Mouse (Mus musculus) megakaryocyte, embryonic 14.5 days (primary cell): ENCODE results near the gene Crocc2. TPM values are rescaled to one million over a fixed set of nuclear protein-coding genes. Genes with fewer than 3 reads are reported as not detected.

Source experiments
- H3K27me3 ChIP-seq: replicated peaks from 2 replicates; pipeline ENCODE3; 2012; ENCODE audit warnings: inconsistent platforms
- H3K36me3 ChIP-seq: replicated peaks from 2 replicates; pipeline ENCODE3; 2012; ENCODE audit warnings: low read length, inconsistent platforms, mixed read lengths
- H3K4me1 ChIP-seq: 2 replicates; pipeline ENCODE4 v1.6.1; 2012; ENCODE audit warnings: inconsistent platforms
- H3K4me3 ChIP-seq: replicated peaks from 2 replicates; pipeline ENCODE3; 2012; ENCODE audit warnings: moderate library complexity, mild to moderate bottlenecking, inconsistent platforms
- H3K9me3 ChIP-seq: 2 replicates; pipeline ENCODE4 v1.6.1; 2012; ENCODE audit warnings: inconsistent platforms
- FLI1 ChIP-seq: IDR thresholded peaks from 2 replicates; pipeline ENCODE4 v1.6.1; 2012; ENCODE audit warnings: low read length, inconsistent platforms, mixed read lengths
- GATA1 ChIP-seq: IDR thresholded peaks from 3 replicates; pipeline ENCODE4 v1.6.1; 2012; ENCODE audit warnings: mixed read lengths, low read length, inconsistent platforms, borderline replicate concordance
- polyA plus RNA-seq: library from polyadenylated mRNA; stranded (reverse); fragments of >175 nt; gene quantifications from 2 replicates; pipeline ENCODE4 v1.2.3, GENCODE M21; 2012; ENCODE audit warnings: low replicate concordance; ENCODE audit not compliant: insufficient read depth

Gene Crocc2
- polyA plus RNA-seq, 1 experiment = not detected

GRCm38 (mm10) chr1:93161350-93161749, 7.2 kb upstream of the Crocc2 start:
- H3K4me3 ChIP-seq = no peak overlapping the region
- no peaks in the 10 kb centered on the region for H3K36me3 ChIP-seq
- no peaks in the 10 kb centered on the region; the same call in 1 of the 2 replicates for H3K4me1 ChIP-seq
- peaks cover 65% of the 10 kb centered on the region for H3K27me3 ChIP-seq
- TF ChIP-seq FLI1 = no peak
- no peak for TF ChIP-seq GATA1
- no peaks in the 10 kb centered on the region for H3K9me3 ChIP-seq

GRCm38 (mm10) chr1:93161921-93162320, 6.6 kb upstream of the Crocc2 start:
- Histone ChIP-seq H3K4me3 (no peak overlapping the region), H3K9me3 (no peaks in the 10 kb centered on the region), H3K4me1 (peaks cover 4% of the 10 kb centered on the region; the same call in 1 of the 2 replicates), H3K36me3 (no peaks in the 10 kb centered on the region), H3K27me3 (peaks cover 65% of the 10 kb centered on the region)
- TF ChIP-seq FLI1 (no peak), GATA1 (no peak)

- Histone ChIP-seq H3K4me1 (peaks cover 4% of the 10 kb centered on the region; the same call in 1 of the 2 replicates), H3K36me3 (no peaks in the 10 kb centered on the region), H3K27me3 (peaks cover 63% of the 10 kb centered on the region), H3K9me3 (no peaks in the 10 kb centered on the region), H3K4me3 (no peak overlapping the region)
- no peak for TF ChIP-seq GATA1
- no peak for TF ChIP-seq FLI1
Observed at GRCm38 (mm10) chr1:93162588-93162987, 5.9 kb upstream of the Crocc2 start.

- Histone ChIP-seq H3K36me3 (no peaks in the 10 kb centered on the region), H3K4me3 (no peak overlapping the region), H3K9me3 (no peaks in the 10 kb centered on the region), H3K27me3 (peaks cover 70% of the 10 kb centered on the region), H3K4me1 (peaks cover 4% of the 10 kb centered on the region; the same call in 1 of the 2 replicates)
- no peak for TF ChIP-seq FLI1
- no peak for TF ChIP-seq GATA1
Observed at GRCm38 (mm10) chr1:93165447-93165846, 3.1 kb upstream of the Crocc2 start.

GRCm38 (mm10) chr1:93166346-93167079, 2.0 kb upstream of the Crocc2 start:
- H3K4me1 ChIP-seq = peaks cover 4% of the 10 kb centered on the region; the same call in 1 of the 2 replicates
- H3K9me3 ChIP-seq = no peaks in the 10 kb centered on the region
- peaks cover 68% of the 10 kb centered on the region for H3K27me3 ChIP-seq
- TF ChIP-seq GATA1 (no peak), FLI1 (no peak)
- no peaks in the 10 kb centered on the region for H3K36me3 ChIP-seq
- no peak overlapping the region for H3K4me3 ChIP-seq

- TF ChIP-seq FLI1 (no peak), GATA1 (no peak)
- no peaks in the 10 kb centered on the region for H3K9me3 ChIP-seq
- peaks cover 83% of the 10 kb centered on the region for H3K27me3 ChIP-seq
- H3K4me3 ChIP-seq = no peak overlapping the region
- peaks cover 12% of the 10 kb centered on the region for H3K4me1 ChIP-seq
- H3K36me3 ChIP-seq = no peaks in the 10 kb centered on the region
Observed at GRCm38 (mm10) chr1:93173665-93174064, 5.1 kb downstream of the Crocc2 start.

- peaks cover 84% of the 10 kb centered on the region for H3K27me3 ChIP-seq
- H3K36me3 ChIP-seq = no peaks in the 10 kb centered on the region
- TF ChIP-seq FLI1 (no peak), GATA1 (no peak)
- H3K9me3 ChIP-seq = no peaks in the 10 kb centered on the region
- H3K4me3 ChIP-seq = no peak overlapping the region
- peaks cover 12% of the 10 kb centered on the region for H3K4me1 ChIP-seq
Observed at GRCm38 (mm10) chr1:93174399-93174798, 5.9 kb downstream of the Crocc2 start.

- Histone ChIP-seq H3K4me1 (peaks cover 12% of the 10 kb centered on the region), H3K27me3 (peaks cover 87% of the 10 kb centered on the region), H3K4me3 (no peak overlapping the region), H3K36me3 (no peaks in the 10 kb centered on the region), H3K9me3 (no peaks in the 10 kb centered on the region)
- TF ChIP-seq FLI1 = no peak
Observed at GRCm38 (mm10) chr1:93175849-93176248, 7.3 kb downstream of the Crocc2 start.

- Histone ChIP-seq H3K4me3 (no peak overlapping the region), H3K4me1 (peaks cover 12% of the 10 kb centered on the region), H3K27me3 (peaks cover 88% of the 10 kb centered on the region), H3K9me3 (no peaks in the 10 kb centered on the region), H3K36me3 (no peaks in the 10 kb centered on the region)
- TF ChIP-seq FLI1 = no peak
Observed at GRCm38 (mm10) chr1:93176525-93177332, 8.2 kb downstream of the Crocc2 start.

- H3K4me3 ChIP-seq = no peak overlapping the region
- H3K36me3 ChIP-seq = no peaks in the 10 kb centered on the region
- H3K27me3 ChIP-seq = peaks cover 62% of the 10 kb centered on the region
- no peaks in the 10 kb centered on the region for H3K4me1 ChIP-seq
- TF ChIP-seq FLI1 = no peak
- no peak for TF ChIP-seq GATA1
- no peaks in the 10 kb centered on the region for H3K9me3 ChIP-seq
Observed at GRCm38 (mm10) chr1:93182281-93182680, 13.8 kb downstream of the Crocc2 start.
